Mouse (Mus musculus): ENCODE measurements around the gene Mrpl34.

DNA sequence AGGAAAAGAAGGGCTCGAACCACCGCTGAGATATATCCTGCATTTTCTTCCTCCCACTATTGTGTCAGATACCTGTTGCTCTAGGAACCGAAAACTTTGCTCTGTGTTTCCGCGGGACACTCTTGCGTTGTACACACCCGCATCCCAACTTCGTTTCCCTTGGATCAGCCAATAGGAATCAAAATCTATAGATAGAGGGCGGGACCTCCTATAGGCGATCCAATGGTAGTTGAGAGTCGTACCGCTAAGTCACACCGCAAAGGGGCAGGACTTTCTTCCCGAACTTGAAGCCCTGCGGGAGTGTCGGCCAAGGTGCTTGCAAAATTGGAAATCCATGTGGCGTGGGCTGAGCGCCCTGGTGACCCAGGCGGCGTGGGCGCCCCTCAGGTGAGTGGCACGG lies 23.7 kb downstream of the Mrpl34 start:
- TF ChIP-seq CTCF (IDR thresholded peaks at IDR 0.05; ENCODE audit: low read depth) (no peak), EP300 (IDR thresholded peaks at IDR 0.05; ENCODE audit: low read depth) (no peak)
